Comparison of ENCODE assay signal across 17 mouse cellular contexts in the genomic region with DNA sequence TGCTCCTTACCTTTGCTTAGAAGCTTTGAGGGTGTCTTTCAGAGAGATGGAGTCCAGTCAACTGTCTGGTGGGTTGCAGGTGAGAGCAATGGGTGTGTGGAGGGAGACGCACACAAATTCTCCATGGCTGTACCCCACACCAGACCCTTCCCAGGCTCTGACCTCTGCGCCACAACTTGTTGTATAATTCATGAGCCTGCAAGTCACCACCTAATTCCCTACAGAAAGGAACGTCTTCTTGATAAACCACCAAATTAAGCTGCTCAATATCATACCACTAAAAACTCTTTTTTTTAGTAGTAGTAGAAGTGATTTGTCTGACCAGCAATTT.
DNase-seq lines count a peak whose midpoint lies in the region; ATAC-seq lines count a peak whose summit lies in the region.
"Had no signal": no experiment of that assay in that cellular context is flagged by ENCODE, and none has a peak within 500 bp of the region (broad histone marks: within the 10 kb centered on the region; RNA-seq: fewer than 3 reads in every experiment).

No protein-coding gene starts in this region.

- H3K4me3 ChIP-seq in intestine, embryonic 14.5 days (ENCODE audit: low read depth, low read length) = no peak overlapping the region
- H3K4me3 ChIP-seq in intestine, embryonic 15.5 days (replicated peaks) = no peak overlapping the region
- peak overlapping the region; percentile 31 for H3K4me3 ChIP-seq in hindbrain, embryonic 10.5 days
- H3K4me3 ChIP-seq in midbrain, embryonic 12.5 days = 0 out of 2 replicates have a peak overlapping the region, but pooled peaks have one; percentile 15
- H3K4me3 ChIP-seq: heart, embryonic 10.5 days; myocyte had no signal

- H3K4me2 ChIP-seq in intestine, embryonic 14.5 days (ENCODE audit: low read length) = no peak overlapping the region
- no peak overlapping the region for H3K4me2 ChIP-seq in intestine, embryonic 15.5 days (replicated peaks)
- peak overlapping the region; percentile 41 for H3K4me2 ChIP-seq in midbrain, embryonic 12.5 days (replicated peaks)
- H3K4me2 ChIP-seq: lung, embryonic 14.5 days had no signal

- intact Hi-C loops in heart, postnatal 10 days (cut with DNase I) = no loop called here

- WGBS in intestine, embryonic 14.5 days = 85% methylated on average over 3 of the region's 3 CpGs
- WGBS in intestine, embryonic 15.5 days = 87% methylated on average over 3 of the region's 3 CpGs
- WGBS in hindbrain, embryonic 10.5 days = 42% methylated on average over 3 of the region's 3 CpGs
- 17% methylated on average over 3 of the region's 3 CpGs for WGBS in midbrain, embryonic 12.5 days

- peaks cover 7% of the 10 kb centered on the region; the same call in 1 of the 2 replicates for H3K4me1 ChIP-seq in intestine, embryonic 14.5 days (replicated peaks; ENCODE audit: control insufficient read depth, insufficient read depth, low read length)
- H3K4me1 ChIP-seq in intestine, embryonic 15.5 days (replicated peaks) = 0 out of 2 replicates have a peak, but pooled peaks cover 2% of the 10 kb centered on the region
- peaks cover 72% of the 10 kb centered on the region for H3K4me1 ChIP-seq in hindbrain, embryonic 10.5 days (replicated peaks)
- H3K4me1 ChIP-seq in midbrain, embryonic 12.5 days = peaks cover 61% of the 10 kb centered on the region

- no peak overlapping the region for H3K9ac ChIP-seq in intestine, embryonic 14.5 days (ENCODE audit: low read length)
- H3K9ac ChIP-seq in intestine, embryonic 15.5 days = no peak overlapping the region
- H3K9ac ChIP-seq in midbrain, embryonic 12.5 days (replicated peaks) = no peak overlapping the region
- H3K9ac ChIP-seq: lung, embryonic 14.5 days had no signal

- DNase-seq in intestine, embryonic 14.5 days (ENCODE audit: low spot score) = peak; percentile 12
- DNase-seq in hindbrain, embryonic 10.5 days (ENCODE audit: low spot score) = no peak
- no peak for DNase-seq in layer of hippocampus, postnatal 10 days (ENCODE audit: low spot score in 2 of 2)
- DNase-seq in cerebellum, postnatal 36 days = no peak
- no peak for DNase-seq in heart, postnatal 10 days
- DNase-seq: adrenal gland, postnatal 14 days; cerebellum, adult 9-11 months; heart, postnatal 36 days; kidney, adult 2 months; kidney, postnatal 25 days; liver; lung, embryonic 14.5 days had no signal

- H3K9me3 ChIP-seq in intestine, embryonic 14.5 days (ENCODE audit: control insufficient read depth, low read length) = no peaks in the 10 kb centered on the region
- H3K9me3 ChIP-seq in intestine, embryonic 15.5 days = no peaks in the 10 kb centered on the region
- H3K9me3 ChIP-seq in hindbrain, embryonic 10.5 days = no peaks in the 10 kb centered on the region
- no peaks in the 10 kb centered on the region for H3K9me3 ChIP-seq in midbrain, embryonic 12.5 days
- H3K9me3 ChIP-seq: heart, embryonic 10.5 days had no signal

- no peaks in the 10 kb centered on the region for H3K36me3 ChIP-seq in intestine, embryonic 14.5 days (ENCODE audit: control insufficient read depth, insufficient read depth, low read length)
- no peaks in the 10 kb centered on the region for H3K36me3 ChIP-seq in intestine, embryonic 15.5 days
- no peaks in the 10 kb centered on the region for H3K36me3 ChIP-seq in hindbrain, embryonic 10.5 days
- no peaks in the 10 kb centered on the region for H3K36me3 ChIP-seq in midbrain, embryonic 12.5 days
- H3K36me3 ChIP-seq: heart, embryonic 10.5 days had no signal

- H3K27me3 ChIP-seq in intestine, embryonic 14.5 days (replicated peaks; ENCODE audit: control insufficient read depth, insufficient read depth, low read length) = no peaks in the 10 kb centered on the region
- no peaks in the 10 kb centered on the region for H3K27me3 ChIP-seq in intestine, embryonic 15.5 days (replicated peaks)
- H3K27me3 ChIP-seq in hindbrain, embryonic 10.5 days (ENCODE audit: insufficient read depth, poor library complexity, severe bottlenecking) = no peaks in the 10 kb centered on the region
- H3K27me3 ChIP-seq in midbrain, embryonic 12.5 days = no peaks in the 10 kb centered on the region

- H3K27ac ChIP-seq in intestine, embryonic 14.5 days (ENCODE audit: low read depth) = no peak overlapping the region
- H3K27ac ChIP-seq in intestine, embryonic 15.5 days = no peak overlapping the region
- H3K27ac ChIP-seq in hindbrain, embryonic 10.5 days = peak overlapping the region; percentile 90
- H3K27ac ChIP-seq in midbrain, embryonic 12.5 days (replicated peaks) = peak overlapping the region; percentile 93
- H3K27ac ChIP-seq: heart, embryonic 10.5 days had no signal

- ATAC-seq in intestine, embryonic 14.5 days (replicated peaks; ENCODE audit: low FRiP score, low TSS enrichment, low read depth) = no peak
- no peak for ATAC-seq in intestine, embryonic 15.5 days
- ATAC-seq in midbrain, embryonic 12.5 days (ENCODE audit: low FRiP score, low read depth) = peak; percentile 59
- no peak for ATAC-seq in granulocyte monocyte progenitor cell, adult 5-6 weeks (replicated peaks; ENCODE audit: poor library complexity, severe bottlenecking)

Comparison
In these comparisons a context has a peak if more than half of its experiments do, and no peak if none do; other contexts are left out.
1. H3K27ac ChIP-seq: peak in hindbrain, embryonic 10.5 days (single experiment) and midbrain, embryonic 12.5 days (single experiment); none in intestine, embryonic 14.5 days (single experiment) and intestine, embryonic 15.5 days (single experiment).
2. H3K4me3 ChIP-seq: peak in hindbrain, embryonic 10.5 days (single experiment) and midbrain, embryonic 12.5 days (single experiment); none in intestine, embryonic 14.5 days (single experiment) and intestine, embryonic 15.5 days (single experiment).